ENCODE assay signal across 9 mouse cellular contexts in the genomic region with DNA sequence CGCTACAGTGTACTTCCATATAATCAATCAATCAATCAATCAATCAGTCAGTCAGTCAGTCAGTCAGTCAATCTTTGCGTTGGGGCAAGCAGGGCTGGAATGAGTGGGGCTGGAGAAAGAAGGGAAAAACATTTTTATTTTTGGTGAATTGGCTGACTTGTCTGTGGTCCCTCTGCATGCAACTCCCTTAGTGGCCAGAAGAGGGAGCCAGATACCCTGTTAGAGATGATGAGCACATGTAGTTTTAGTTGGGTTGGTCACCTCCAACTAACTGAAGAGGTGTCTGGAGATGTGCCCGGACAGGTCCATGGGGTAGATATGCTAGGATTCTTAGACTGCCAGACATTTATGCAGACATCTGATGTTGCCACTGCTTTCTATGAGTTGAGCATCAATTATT. TPM values are rescaled to one million over a fixed set of nuclear protein-coding genes. Genes with fewer than 3 reads are reported as not detected.
DNase-seq lines count a peak whose midpoint lies in the region; ATAC-seq and TF ChIP-seq lines count a peak whose summit lies in the region.
"Had no signal": no experiment of that assay in that cellular context is flagged by ENCODE, and none has a peak within 500 bp of the region (broad histone marks: within the 10 kb centered on the region; RNA-seq: fewer than 3 reads in every experiment).

No protein-coding gene starts in this region.

- no peak overlapping the region for H3K27ac ChIP-seq in neural tube, embryonic 15.5 days (replicated peaks)
- no peak overlapping the region for H3K27ac ChIP-seq in bone marrow macrophage, adult 2 months (ENCODE audit: insufficient read depth, low read depth, low read length)
- no peak overlapping the region for H3K27ac ChIP-seq in embryonic facial prominence, embryonic 14.5 days (replicated peaks; ENCODE audit: low read depth, low read length)
- no peak overlapping the region for H3K27ac ChIP-seq in small intestine, adult 2 months (ENCODE audit: insufficient read depth, low read depth, low read length)

- no peaks in the 10 kb centered on the region for H3K4me1 ChIP-seq in neural tube, embryonic 15.5 days
- H3K4me1 ChIP-seq in bone marrow macrophage, adult 2 months (ENCODE audit: control insufficient read depth, insufficient read depth, low read length), result no peaks in the 10 kb centered on the region
- no peaks in the 10 kb centered on the region for H3K4me1 ChIP-seq in embryonic facial prominence, embryonic 14.5 days (ENCODE audit: control insufficient read depth, insufficient read depth, low read length)
- no peaks in the 10 kb centered on the region for H3K4me1 ChIP-seq in small intestine, adult 2 months (ENCODE audit: control insufficient read depth, insufficient read depth, insufficient read length, low read length)

- no peaks in the 10 kb centered on the region for H3K36me3 ChIP-seq in neural tube, embryonic 15.5 days
- no peaks in the 10 kb centered on the region for H3K36me3 ChIP-seq in embryonic facial prominence, embryonic 14.5 days (ENCODE audit: control insufficient read depth, insufficient read depth, low read length)
- H3K36me3 ChIP-seq in small intestine, adult 2 months (ENCODE audit: control insufficient read depth, insufficient read depth, low read length), result no peaks in the 10 kb centered on the region

- no peak overlapping the region for H3K4me3 ChIP-seq in neural tube, embryonic 15.5 days (replicated peaks)
- no peak overlapping the region for H3K4me3 ChIP-seq in bone marrow macrophage, adult 2 months (ENCODE audit: insufficient read depth, low read length)
- H3K4me3 ChIP-seq in embryonic facial prominence, embryonic 14.5 days (ENCODE audit: low read depth, low read length), result no peak overlapping the region
- no peak overlapping the region for H3K4me3 ChIP-seq in small intestine, adult 2 months (ENCODE audit: low read depth, low read length)

- peak; percentile 73 for DNase-seq in neural tube, embryonic 10.5 days (ENCODE audit: extremely low spot score, low spot score)
- DNase-seq in embryonic facial prominence, embryonic 14.5 days (ENCODE audit: low spot score), result peak; percentile 70
- peak; percentile 56 to 80 for DNase-seq in kidney, postnatal 36 days
- DNase-seq in lung, adult 18-20 months, result peak; percentile 31 to 33

- no peak for TF ChIP-seq POLR2A in bone marrow macrophage, adult 2 months (IDR thresholded peaks at IDR 0.05; ENCODE audit: borderline replicate concordance, low read depth, low read length)
- no peak for TF ChIP-seq POLR2A in small intestine, adult 2 months (IDR thresholded peaks at IDR 0.05; ENCODE audit: low read depth, low read length)

- H3K9me3 ChIP-seq in neural tube, embryonic 15.5 days (replicated peaks), result no peaks in the 10 kb centered on the region
- H3K9me3 ChIP-seq in embryonic facial prominence, embryonic 14.5 days (ENCODE audit: control insufficient read depth, low read length), result no peaks in the 10 kb centered on the region

- no peaks in the 10 kb centered on the region for H3K27me3 ChIP-seq in neural tube, embryonic 15.5 days (replicated peaks)
- no peaks in the 10 kb centered on the region for H3K27me3 ChIP-seq in embryonic facial prominence, embryonic 14.5 days (replicated peaks; ENCODE audit: control insufficient read depth, insufficient read depth, low read length)
- H3K27me3 ChIP-seq in small intestine, adult 2 months (ENCODE audit: control insufficient read depth, insufficient read depth, low read length), result no peaks in the 10 kb centered on the region

- no peak overlapping the region for H3K9ac ChIP-seq in neural tube, embryonic 15.5 days (replicated peaks)
- H3K9ac ChIP-seq in embryonic facial prominence, embryonic 14.5 days (ENCODE audit: low read depth, low read length), result no peak overlapping the region

- no peak overlapping the region for H3K4me2 ChIP-seq in neural tube, embryonic 15.5 days
- no peak overlapping the region for H3K4me2 ChIP-seq in embryonic facial prominence, embryonic 14.5 days (ENCODE audit: low read depth, low read length)

- TF ChIP-seq CTCF in bone marrow macrophage, adult 2 months (IDR thresholded peaks at IDR 0.05; ENCODE audit: low read depth, low read length), result peak; percentile 49
- peak; percentile 54; the same call in 1 of the 2 replicates for TF ChIP-seq CTCF in small intestine, adult 2 months (IDR thresholded peaks at IDR 0.05; ENCODE audit: extremely low read depth, insufficient read length, insufficient replicate concordance, low read depth, low read length)

- ATAC-seq in neural tube, embryonic 15.5 days (ENCODE audit: low FRiP score), result no peak
- ATAC-seq in embryonic facial prominence, embryonic 14.5 days (ENCODE audit: low read depth), result no peak
- ATAC-seq in granulocyte monocyte progenitor cell, adult 5-6 weeks (replicated peaks; ENCODE audit: poor library complexity, severe bottlenecking), result no peak; the same call in 1 of the 2 replicates

- WGBS in neural tube, embryonic 15.5 days, result 44% methylated on average over 3 of the region's 3 CpGs
- WGBS in embryonic facial prominence, embryonic 14.5 days, result 28% methylated on average over 3 of the region's 3 CpGs
- 35% methylated on average over 3 of the region's 3 CpGs for WGBS in small intestine, adult 2 months

RNA-seq across cellular contexts. Expression of gene E330034G19Rik, which starts 18.1 kb away (rescaled TPM):
- not detected in 2 replicates for polyA plus RNA-seq in neural tube, embryonic 15.5 days (2015; fragmentation: Nextera tagmentation; extraction: Ambion mirVana)
- not detected in 2 replicates for polyA plus RNA-seq in bone marrow macrophage, adult 2 months (2012; ENCODE audit: insufficient read depth, insufficient read length, missing spikeins)
- not detected in 2 replicates for polyA plus RNA-seq in embryonic facial prominence, embryonic 14.5 days (2014; fragmentation: Nextera tagmentation; extraction: Ambion mirVana)
- not detected in 2 replicates for polyA plus RNA-seq in small intestine, adult 2 months (2012; rRNA removed)
- not detected in 2 replicates for total RNA-seq in granulocyte monocyte progenitor cell, adult 5-6 weeks (2014; fragmentation: Nextera tagmentation)
- not detected in 2 replicates for total RNA-seq in granulocyte monocyte progenitor cell, adult 5-6 weeks (2017)
- polyA plus RNA-seq: heart, embryonic 16.5 days had no signal
